Mouse (Mus musculus): Measurements from ENCODE around the gene Sppl2c. TPM values are rescaled to one million over a fixed set of nuclear protein-coding genes. Genes with fewer than 3 reads are reported as not detected.
A peak's percentile ranks its signal among the peaks of the same experiment; 100 is the strongest.
"Not testable (repeated sequence)": the region's sequence is repeated elsewhere in the genome, so short reads cannot be mapped to it uniquely, and the experiment has no call there.

Gene Sppl2c
- total RNA-seq, 2 experiments from 2014 or later = not detected

GRCm38 (mm10) chr11:104190008-104190407 is 3.9 kb downstream of the Sppl2c start:
- ATAC-seq (replicated peaks; ENCODE audit: low FRiP score, low TSS enrichment, poor library complexity, severe bottlenecking) = no peak

DNA sequence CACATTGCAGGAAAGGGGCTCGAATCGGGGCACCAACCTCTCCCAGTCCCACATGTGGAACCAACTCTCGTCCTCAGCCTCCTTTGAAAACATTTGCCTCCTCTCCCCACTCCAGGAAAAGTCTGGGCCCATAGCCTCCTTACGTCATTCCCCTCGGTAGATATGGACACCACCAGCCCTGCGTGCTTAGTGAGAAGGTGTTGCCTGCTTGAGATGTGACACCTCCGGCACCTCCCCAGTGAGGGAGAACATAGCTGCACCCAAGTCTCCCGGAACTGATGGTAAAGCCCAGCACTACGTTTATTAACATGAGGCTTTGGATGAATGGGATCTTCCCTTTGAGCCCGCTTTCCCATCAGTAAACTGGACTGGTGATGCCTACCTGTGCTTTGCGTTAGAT is 9.3 kb downstream of the Sppl2c start:
- no peak for ATAC-seq (replicated peaks; ENCODE audit: low FRiP score, low TSS enrichment, poor library complexity, severe bottlenecking)

GRCm38 (mm10) chr11:104195791-104196190 is 9.7 kb downstream of the Sppl2c start:
- peak; percentile 78 for ATAC-seq (replicated peaks; ENCODE audit: low FRiP score, low TSS enrichment, poor library complexity, severe bottlenecking)

GRCm38 (mm10) chr11:104197861-104198260 is 11.7 kb downstream of the Sppl2c start:
- 0 out of 2 replicates have a peak, but pooled peaks have one; percentile 50 for ATAC-seq (replicated peaks; ENCODE audit: low FRiP score, low TSS enrichment, poor library complexity, severe bottlenecking)

DNA sequence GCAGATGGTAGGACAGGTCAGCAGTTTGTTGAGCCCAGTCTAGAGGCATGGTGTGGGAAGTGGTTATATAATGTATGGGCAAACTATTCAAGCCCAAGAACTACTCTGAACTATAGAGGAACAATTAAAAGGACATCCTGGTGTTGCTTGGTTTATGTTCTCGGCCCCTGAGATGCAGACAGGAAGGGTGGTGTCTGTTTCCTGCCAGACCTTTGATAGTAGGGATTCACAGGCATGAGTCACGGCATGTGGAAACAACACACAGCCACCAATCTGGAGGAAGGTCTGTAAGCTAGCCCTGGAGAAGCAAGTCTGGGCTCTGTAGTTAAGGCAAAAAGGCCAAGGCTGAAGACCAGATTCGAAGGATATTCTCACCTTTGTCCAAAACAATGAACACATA is 17.1 kb downstream of the Sppl2c start:
- ATAC-seq (replicated peaks; ENCODE audit: low FRiP score, low TSS enrichment, poor library complexity, severe bottlenecking) = no peak

GRCm38 (mm10) chr11:104206573-104206972 is 20.4 kb downstream of the Sppl2c start:
- no peak for ATAC-seq (replicated peaks; ENCODE audit: low FRiP score, low TSS enrichment, poor library complexity, severe bottlenecking)

GRCm38 (mm10) chr11:104209041-104209440 is 22.9 kb downstream of the Sppl2c start:
- no peak for ATAC-seq (replicated peaks; ENCODE audit: low FRiP score, low TSS enrichment, poor library complexity, severe bottlenecking)

DNA sequence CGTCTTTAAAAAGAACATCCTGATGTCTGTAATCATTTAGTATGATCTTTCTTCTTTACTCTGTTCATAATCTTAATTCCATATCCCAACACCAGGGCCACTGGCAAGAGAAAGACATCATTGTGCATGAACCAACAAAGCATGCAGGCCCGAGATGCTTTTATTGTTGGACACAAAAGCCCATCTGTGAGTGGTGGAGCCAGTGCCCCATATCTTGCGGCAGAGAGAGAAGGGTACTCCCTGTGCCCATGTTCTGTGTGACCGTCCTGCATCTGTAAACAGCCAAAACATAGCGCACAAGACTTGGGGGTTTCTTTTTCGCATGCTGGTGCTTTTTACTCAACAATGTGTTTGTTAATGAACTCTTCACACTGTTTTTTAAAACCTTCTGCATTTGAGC is 25.1 kb downstream of the Sppl2c start:
- no peak for ATAC-seq (replicated peaks; ENCODE audit: low FRiP score, low TSS enrichment, poor library complexity, severe bottlenecking)

GRCm38 (mm10) chr11:104214128-104214527 is 28.0 kb downstream of the Sppl2c start:
- not testable (repeated sequence) for ATAC-seq (replicated peaks; ENCODE audit: low FRiP score, low TSS enrichment, poor library complexity, severe bottlenecking)

DNA sequence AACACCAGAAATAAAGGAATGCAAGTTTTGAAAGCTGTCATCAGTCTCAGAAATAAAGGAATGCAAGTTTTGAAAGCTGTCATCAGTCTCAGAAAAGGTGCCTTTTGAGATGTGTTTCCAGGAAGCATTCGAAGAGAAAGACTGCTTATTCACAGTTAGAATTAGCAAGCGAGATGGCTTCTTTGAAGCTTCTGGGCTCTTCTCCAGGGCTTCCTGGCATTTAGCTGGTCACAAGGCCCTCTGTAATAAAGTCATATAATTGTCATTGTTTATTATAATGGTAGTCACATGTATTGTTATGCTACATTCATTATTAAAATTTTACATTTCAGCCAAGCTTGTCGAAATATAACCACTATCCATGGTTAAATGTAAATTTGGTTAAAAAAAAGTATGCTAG is 31.9 kb downstream of the Sppl2c start:
- ATAC-seq (replicated peaks; ENCODE audit: low FRiP score, low TSS enrichment, poor library complexity, severe bottlenecking) = no peak

DNA sequence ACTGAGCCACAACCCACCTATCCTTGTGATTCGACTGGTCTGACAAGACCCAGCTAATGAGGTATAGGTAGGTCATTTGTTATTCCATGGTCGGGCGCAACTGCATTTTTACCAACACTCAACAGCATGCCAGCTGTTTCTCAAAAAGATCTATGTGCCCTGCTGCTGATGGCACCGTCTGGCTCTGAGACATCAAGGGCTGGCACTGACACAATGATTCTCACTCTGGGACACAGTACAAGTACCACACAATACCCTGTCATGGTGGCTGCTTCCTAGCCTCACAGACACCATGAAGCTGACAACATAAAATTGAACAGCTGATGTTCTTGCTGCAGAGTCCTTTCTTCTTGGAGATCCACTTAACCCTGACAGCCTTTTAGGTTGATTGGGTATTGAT is 34.2 kb downstream of the Sppl2c start:
- no peak for ATAC-seq (replicated peaks; ENCODE audit: low FRiP score, low TSS enrichment, poor library complexity, severe bottlenecking)

DNA sequence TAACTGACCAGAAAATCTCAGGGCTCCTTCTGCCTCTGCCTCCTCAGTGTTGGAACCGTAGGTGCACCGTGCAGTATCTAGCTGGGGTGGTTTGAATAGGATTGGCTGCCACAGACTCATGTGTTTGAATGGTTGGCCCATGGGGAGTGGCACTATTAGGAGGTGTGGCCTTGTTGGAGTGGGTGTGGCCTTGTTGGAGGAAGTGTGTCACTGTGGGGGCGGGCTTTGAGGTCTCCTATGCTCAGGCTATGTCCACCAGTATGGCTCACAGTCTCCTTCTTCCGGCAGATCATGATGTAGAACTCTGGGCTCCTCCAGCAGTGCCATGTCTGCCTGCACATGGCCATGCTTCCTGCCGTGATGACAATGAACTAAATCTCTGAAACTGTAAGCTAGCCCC is 35.6 kb downstream of the Sppl2c start:
- no peak for ATAC-seq (replicated peaks; ENCODE audit: low FRiP score, low TSS enrichment, poor library complexity, severe bottlenecking)

DNA sequence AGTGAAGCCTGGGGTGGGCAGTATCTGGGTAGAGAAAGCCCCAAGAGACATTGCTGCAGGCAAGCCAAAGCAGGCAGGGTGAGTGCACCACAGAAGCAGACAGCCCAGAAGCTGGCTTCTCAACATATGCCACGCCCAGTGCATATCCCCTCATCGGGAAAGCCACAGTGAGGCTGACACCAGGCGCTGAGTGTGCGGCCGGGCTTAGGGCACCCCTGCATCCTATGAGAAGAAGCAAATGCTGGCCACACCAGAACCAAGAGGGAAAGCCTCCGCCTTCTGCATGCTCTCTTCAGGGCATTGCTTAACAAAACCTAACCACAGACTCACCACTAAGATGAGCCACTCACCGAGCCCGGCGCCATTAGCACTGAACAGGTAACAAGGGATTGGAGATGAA is 37.2 kb downstream of the Sppl2c start:
- no peak for ATAC-seq (replicated peaks; ENCODE audit: low FRiP score, low TSS enrichment, poor library complexity, severe bottlenecking)

DNA sequence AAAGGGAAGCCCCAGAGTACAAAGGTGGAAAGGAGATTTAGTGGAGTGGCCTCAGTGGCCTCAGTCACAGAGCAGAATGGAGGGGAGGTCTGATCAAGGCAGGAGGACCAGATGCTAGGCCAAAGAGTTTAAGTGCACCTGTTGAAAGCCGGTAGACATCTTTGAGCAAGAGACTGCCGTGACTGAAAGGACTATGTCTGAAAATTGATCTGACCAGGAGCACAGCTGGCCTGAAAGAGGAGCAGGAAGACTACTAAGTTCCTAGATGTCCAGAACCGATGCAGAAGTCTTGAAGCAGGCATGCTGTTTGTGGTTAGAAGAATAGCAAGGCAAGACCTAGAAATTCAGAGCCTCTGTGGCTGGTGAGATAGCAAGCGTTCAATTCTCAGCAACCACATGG is 43.3 kb downstream of the Sppl2c start:
- ATAC-seq (replicated peaks; ENCODE audit: low FRiP score, low TSS enrichment, poor library complexity, severe bottlenecking) = no peak

- ATAC-seq (replicated peaks; ENCODE audit: low FRiP score, low TSS enrichment, poor library complexity, severe bottlenecking) = no peak
These were observed 44.1 kb downstream of the Sppl2c start for GRCm38 (mm10) chr11:104230066-104230778.

- ATAC-seq (replicated peaks; ENCODE audit: low FRiP score, low TSS enrichment, poor library complexity, severe bottlenecking) = peak; percentile 72
These were observed 45.1 kb downstream of the Sppl2c start, which contains the start of gene Mapt for GRCm38 (mm10) chr11:104231041-104231911. Mapt (plus strand) TSS chr11:104231390.

DNA sequence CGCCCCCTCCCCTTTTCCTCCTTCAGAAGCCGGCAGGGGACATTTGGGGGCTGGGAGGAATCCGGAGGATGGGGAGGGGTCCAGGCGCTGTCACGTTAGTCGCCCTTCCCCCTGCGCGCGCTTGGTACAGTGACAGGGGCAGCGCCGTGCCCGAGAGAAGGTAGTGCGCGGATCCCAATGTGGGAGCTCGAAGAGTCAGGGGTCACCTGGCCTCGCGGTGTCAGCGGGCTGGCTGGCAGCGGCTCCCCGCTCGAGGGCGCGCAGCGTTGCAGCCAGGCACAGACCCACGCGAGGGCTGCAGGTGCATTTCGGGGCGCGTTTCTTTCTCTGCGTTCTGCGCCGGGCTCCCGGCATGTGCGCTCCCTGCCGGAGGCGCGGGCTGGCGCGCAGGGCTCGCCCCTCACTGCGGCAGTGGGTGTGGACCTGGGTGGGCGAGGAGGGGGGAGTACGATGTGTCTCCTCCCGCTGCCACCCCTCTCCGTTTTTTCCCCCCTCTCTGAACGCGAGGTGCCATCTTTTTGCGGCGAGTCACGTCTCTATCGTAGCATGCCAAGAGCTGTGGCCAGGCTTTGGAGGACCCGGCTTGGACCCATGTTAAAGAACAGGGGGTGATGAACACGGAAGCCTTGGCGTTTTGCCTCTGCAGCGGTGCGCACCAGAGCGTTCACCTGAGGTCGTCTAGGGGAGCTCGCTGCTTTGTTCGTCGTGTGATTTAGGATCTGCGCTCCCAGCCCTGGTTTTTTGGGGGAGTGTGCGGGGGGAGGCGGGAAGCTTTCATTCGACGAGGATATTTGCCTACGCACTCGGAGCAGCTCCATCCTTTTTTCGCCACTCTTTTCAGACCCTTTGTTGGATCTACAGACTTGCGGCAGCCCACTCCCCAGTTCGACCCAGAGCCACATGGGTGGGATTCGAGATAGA is 46.3 kb downstream of the Sppl2c start:
- ATAC-seq (replicated peaks; ENCODE audit: low FRiP score, low TSS enrichment, poor library complexity, severe bottlenecking) = no peak

DNA sequence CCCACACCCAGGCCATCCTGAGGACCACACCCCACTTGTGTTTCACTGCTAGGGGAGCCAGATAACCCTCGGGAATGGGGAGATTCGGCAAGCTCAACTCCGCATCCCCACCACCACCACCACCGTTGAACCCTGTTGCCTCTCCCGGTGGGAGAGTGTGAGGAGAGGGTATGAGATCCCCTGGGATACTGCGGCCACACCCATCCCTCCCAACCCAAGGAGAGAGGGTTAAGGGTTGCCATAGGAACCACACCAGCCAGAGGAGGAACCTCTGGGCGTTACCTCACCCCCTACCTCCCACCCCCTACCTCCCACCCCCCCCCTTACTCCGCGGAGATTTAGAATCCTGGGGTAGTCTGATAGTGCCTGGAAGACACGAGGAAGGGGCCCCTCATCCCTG is 47.0 kb downstream of the Sppl2c start:
- ATAC-seq (replicated peaks; ENCODE audit: low FRiP score, low TSS enrichment, poor library complexity, severe bottlenecking) = no peak

- ATAC-seq (replicated peaks; ENCODE audit: low FRiP score, low TSS enrichment, poor library complexity, severe bottlenecking) = no peak
These were observed 47.6 kb downstream of the Sppl2c start for GRCm38 (mm10) chr11:104233574-104234206.
